12 mouse cellular contexts compared by ENCODE assay signal in the genomic region with DNA sequence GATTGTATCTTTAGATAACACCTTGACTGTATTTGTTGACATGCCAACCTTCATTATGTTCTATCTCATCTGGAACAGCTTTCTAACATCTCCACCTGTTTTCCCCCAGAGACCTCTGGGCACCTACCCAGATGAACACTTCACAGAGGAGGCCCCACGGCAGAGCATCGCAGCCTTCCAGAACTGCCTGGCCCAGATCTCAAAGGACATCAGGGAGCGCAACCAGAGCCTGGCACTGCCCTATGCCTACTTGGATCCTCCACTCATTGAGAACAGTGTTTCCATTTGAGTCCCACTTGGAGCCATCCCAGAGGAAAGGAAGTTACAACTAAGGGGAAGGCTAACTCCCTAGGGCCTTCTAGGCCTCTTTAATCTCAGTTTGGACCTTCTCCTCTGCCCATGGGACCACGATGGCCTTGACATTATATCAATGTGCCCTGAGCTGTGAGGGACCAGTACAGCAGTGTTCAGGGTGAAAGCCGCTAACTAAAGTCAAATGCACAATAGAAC. TPM values are rescaled to one million over a fixed set of nuclear protein-coding genes. Genes with fewer than 3 reads are reported as not detected.
"Had no signal": no experiment of that assay in that cellular context is flagged by ENCODE, and none has a peak within 500 bp of the region (broad histone marks: within the 10 kb centered on the region; RNA-seq: fewer than 3 reads in every experiment).

No protein-coding gene starts in this region.

- DNase-seq: kidney, postnatal 25 days; layer of hippocampus, adult 9-11 months; liver; lung, adult 18-20 months; lung, postnatal 10 days; lung, postnatal 36 days; retina, postnatal 1 day; right cerebral cortex, postnatal 25 days; spleen, adult 18-20 months; thymus, postnatal 25 days had no signal

RNA-seq across cellular contexts. Expression of a gene that starts 8.3 kb away (rescaled TPM):
- total RNA-seq: monocyte, adult 5-6 weeks; neutrophil, adult 5-6 weeks had no signal

RNA-seq across cellular contexts. Expression of a gene that starts 22.8 kb away (rescaled TPM):
- total RNA-seq: neutrophil, adult 5-6 weeks had no signal

RNA-seq across cellular contexts. Expression of a gene that starts 26.1 kb away (rescaled TPM):
- total RNA-seq: monocyte, adult 5-6 weeks had no signal

RNA-seq across cellular contexts. Expression of a gene that starts 28.3 kb away (rescaled TPM):
- total RNA-seq: monocyte, adult 5-6 weeks had no signal

RNA-seq across cellular contexts. Expression of a gene that starts 49.1 kb away (rescaled TPM):
- total RNA-seq: neutrophil, adult 5-6 weeks had no signal
